Mouse (Mus musculus): Measurements from ENCODE around the gene Carmil1. TPM values are rescaled to one million over a fixed set of nuclear protein-coding genes. Genes with fewer than 3 reads are reported as not detected.

Carmil1 gene
- polyA plus RNA-seq, 1 experiment, result 4.4 TPM

GRCm38 (mm10) chr13:24117181-24117812 lies 163.3 kb downstream of the Carmil1 start:
- H3K79me3 ChIP-seq (ENCODE audit: low read depth), result no peaks in the 10 kb centered on the region
- H3K4me3 ChIP-seq (ENCODE audit: insufficient read depth, poor library complexity, severe bottlenecking), result no peak overlapping the region
- H3K27me3 ChIP-seq (ENCODE audit: control insufficient read depth, insufficient read depth, insufficient read length), result no peaks in the 10 kb centered on the region
- TF ChIP-seq FOSL1 (IDR thresholded peaks at IDR 0.05; ENCODE audit: insufficient read depth, low read length, poor library complexity, severe bottlenecking) (no peak), CTCF (IDR thresholded peaks at IDR 0.05; ENCODE audit: control insufficient read depth, insufficient read depth, insufficient read length) (no peak), MYOD1 (IDR thresholded peaks at IDR 0.05; ENCODE audit: control insufficient read depth, insufficient read length, low read depth) (no peak), USF1 (IDR thresholded peaks at IDR 0.05; ENCODE audit: low read depth) (no peak), MAX (IDR thresholded peaks at IDR 0.05) (no peak), CEBPB (IDR thresholded peaks at IDR 0.05; ENCODE audit: low read depth) (no peak), MYOG (IDR thresholded peaks at IDR 0.05; ENCODE audit: control insufficient read depth, extremely low read depth, insufficient read length) (no peak)
- H3K36me3 ChIP-seq (ENCODE audit: control insufficient read depth, insufficient read depth), result peaks cover 8% of the 10 kb centered on the region
- no peak overlapping the region for H3ac ChIP-seq (ENCODE audit: control insufficient read depth, insufficient read length, low read depth)
- H3K79me2 ChIP-seq (ENCODE audit: control insufficient read depth, insufficient read depth), result no peaks in the 10 kb centered on the region

- Histone ChIP-seq H3K36me3 (ENCODE audit: control insufficient read depth, insufficient read depth) (no peaks in the 10 kb centered on the region), H3K79me3 (ENCODE audit: low read depth) (no peaks in the 10 kb centered on the region), H3ac (ENCODE audit: control insufficient read depth, insufficient read length, low read depth) (no peak overlapping the region), H3K4me3 (ENCODE audit: insufficient read depth, poor library complexity, severe bottlenecking) (no peak overlapping the region), H3K27me3 (ENCODE audit: control insufficient read depth, insufficient read depth, insufficient read length) (no peaks in the 10 kb centered on the region), H3K79me2 (ENCODE audit: control insufficient read depth, insufficient read depth) (no peaks in the 10 kb centered on the region)
- TF ChIP-seq USF1 (IDR thresholded peaks at IDR 0.05; ENCODE audit: low read depth) (no peak), MAX (IDR thresholded peaks at IDR 0.05) (no peak), MYOD1 (IDR thresholded peaks at IDR 0.05; ENCODE audit: control insufficient read depth, insufficient read length, low read depth) (no peak), FOSL1 (IDR thresholded peaks at IDR 0.05; ENCODE audit: insufficient read depth, low read length, poor library complexity, severe bottlenecking) (no peak), MYOG (IDR thresholded peaks at IDR 0.05; ENCODE audit: control insufficient read depth, extremely low read depth, insufficient read length) (no peak), CTCF (IDR thresholded peaks at IDR 0.05; ENCODE audit: control insufficient read depth, insufficient read depth, insufficient read length) (no peak), CEBPB (IDR thresholded peaks at IDR 0.05; ENCODE audit: low read depth) (no peak)
These were observed 167.8 kb downstream of the Carmil1 start for GRCm38 (mm10) chr13:24112689-24113348.

GRCm38 (mm10) chr13:24110329-24110728 lies 170.3 kb downstream of the Carmil1 start:
- TF ChIP-seq CTCF (IDR thresholded peaks at IDR 0.05; ENCODE audit: control insufficient read depth, insufficient read depth, insufficient read length) (no peak), USF1 (IDR thresholded peaks at IDR 0.05; ENCODE audit: low read depth) (no peak), MAX (IDR thresholded peaks at IDR 0.05) (no peak), MYOG (IDR thresholded peaks at IDR 0.05; ENCODE audit: control insufficient read depth, extremely low read depth, insufficient read length) (no peak), CEBPB (IDR thresholded peaks at IDR 0.05; ENCODE audit: low read depth) (no peak), FOSL1 (IDR thresholded peaks at IDR 0.05; ENCODE audit: insufficient read depth, low read length, poor library complexity, severe bottlenecking) (no peak), MYOD1 (IDR thresholded peaks at IDR 0.05; ENCODE audit: control insufficient read depth, insufficient read length, low read depth) (no peak)
- H3K79me2 ChIP-seq (ENCODE audit: control insufficient read depth, insufficient read depth), result no peaks in the 10 kb centered on the region
- H3K36me3 ChIP-seq (ENCODE audit: control insufficient read depth, insufficient read depth), result no peaks in the 10 kb centered on the region
- H3K27me3 ChIP-seq (ENCODE audit: control insufficient read depth, insufficient read depth, insufficient read length), result no peaks in the 10 kb centered on the region
- no peak overlapping the region for H3ac ChIP-seq (ENCODE audit: control insufficient read depth, insufficient read length, low read depth)
- no peak overlapping the region for H3K4me3 ChIP-seq (ENCODE audit: insufficient read depth, poor library complexity, severe bottlenecking)
- H3K79me3 ChIP-seq (ENCODE audit: low read depth), result no peaks in the 10 kb centered on the region

- H3K79me3 ChIP-seq (ENCODE audit: low read depth), result no peaks in the 10 kb centered on the region
These were observed 172.3 kb downstream of the Carmil1 start for GRCm38 (mm10) chr13:24108282-24108681.

GRCm38 (mm10) chr13:24107058-24107457 lies 173.5 kb downstream of the Carmil1 start:
- Histone ChIP-seq H3K79me3 (ENCODE audit: low read depth) (no peaks in the 10 kb centered on the region), H3K79me2 (ENCODE audit: control insufficient read depth, insufficient read depth) (no peaks in the 10 kb centered on the region), H3K36me3 (ENCODE audit: control insufficient read depth, insufficient read depth) (no peaks in the 10 kb centered on the region), H3K4me3 (ENCODE audit: insufficient read depth, poor library complexity, severe bottlenecking) (no peak overlapping the region), H3K27me3 (ENCODE audit: control insufficient read depth, insufficient read depth, insufficient read length) (no peaks in the 10 kb centered on the region), H3ac (ENCODE audit: control insufficient read depth, insufficient read length, low read depth) (no peak overlapping the region)
- TF ChIP-seq USF1 (IDR thresholded peaks at IDR 0.05; ENCODE audit: low read depth) (no peak), MAX (IDR thresholded peaks at IDR 0.05) (no peak), CTCF (IDR thresholded peaks at IDR 0.05; ENCODE audit: control insufficient read depth, insufficient read depth, insufficient read length) (no peak), CEBPB (IDR thresholded peaks at IDR 0.05; ENCODE audit: low read depth) (no peak), MYOG (IDR thresholded peaks at IDR 0.05; ENCODE audit: control insufficient read depth, extremely low read depth, insufficient read length) (no peak), FOSL1 (IDR thresholded peaks at IDR 0.05; ENCODE audit: insufficient read depth, low read length, poor library complexity, severe bottlenecking) (no peak), MYOD1 (IDR thresholded peaks at IDR 0.05; ENCODE audit: control insufficient read depth, insufficient read length, low read depth) (no peak)

More at GRCm38 (mm10) chr13:24108282-24108681, 172.3 kb downstream of the Carmil1 start:
- H3K4me3 ChIP-seq (ENCODE audit: insufficient read depth, poor library complexity, severe bottlenecking), result no peak overlapping the region
- TF ChIP-seq CEBPB (IDR thresholded peaks at IDR 0.05; ENCODE audit: low read depth) (no peak), MAX (IDR thresholded peaks at IDR 0.05) (no peak), MYOG (IDR thresholded peaks at IDR 0.05; ENCODE audit: control insufficient read depth, extremely low read depth, insufficient read length) (no peak), CTCF (IDR thresholded peaks at IDR 0.05; ENCODE audit: control insufficient read depth, insufficient read depth, insufficient read length) (no peak), FOSL1 (IDR thresholded peaks at IDR 0.05; ENCODE audit: insufficient read depth, low read length, poor library complexity, severe bottlenecking) (no peak), MYOD1 (IDR thresholded peaks at IDR 0.05; ENCODE audit: control insufficient read depth, insufficient read length, low read depth) (no peak), USF1 (IDR thresholded peaks at IDR 0.05; ENCODE audit: low read depth) (no peak)
- H3K36me3 ChIP-seq (ENCODE audit: control insufficient read depth, insufficient read depth), result no peaks in the 10 kb centered on the region
- H3ac ChIP-seq (ENCODE audit: control insufficient read depth, insufficient read length, low read depth), result no peak overlapping the region
- H3K79me2 ChIP-seq (ENCODE audit: control insufficient read depth, insufficient read depth), result no peaks in the 10 kb centered on the region
- H3K27me3 ChIP-seq (ENCODE audit: control insufficient read depth, insufficient read depth, insufficient read length), result no peaks in the 10 kb centered on the region
